Mouse (Mus musculus) liver, embryonic 11.5 days (tissue): ENCODE data around the gene Hbq1a. TPM values are rescaled to one million over a fixed set of nuclear protein-coding genes. Genes with fewer than 3 reads are reported as not detected.

ENCODE experiments used
- ATAC-seq: fragments of 200-750 bp; cut with Nextera tagmentation; replicated peaks from 2 replicates; pipeline ENCODE4 v1.8.0; 2017; ENCODE audit warnings: moderate number of reproducible peaks, mild to moderate bottlenecking, moderate TSS enrichment, moderate library complexity; ENCODE audit not compliant: low FRiP score
- DNase-seq: peaks from one replicate; pipeline ENCODE4 v3.0.0-alpha.2; 2017; ENCODE audit warnings: low spot score
- H3K27ac ChIP-seq: fragments of 300-500 bp; sonication (generic); 2 replicates; pipeline ENCODE4 v1.5.1; 2014; ENCODE audit warnings: mild to moderate bottlenecking, low read depth, low read length, control low read depth
- H3K27me3 ChIP-seq: fragments of 300-500 bp; sonication (generic); replicated peaks from 2 replicates; pipeline ENCODE4 v1.6.1; 2014; ENCODE audit warnings: low read length, mixed read lengths; ENCODE audit not compliant: control insufficient read depth, insufficient read depth
- H3K36me3 ChIP-seq: fragments of 300-500 bp; sonication (generic); 2 replicates; pipeline ENCODE4 v1.6.1; 2014; ENCODE audit warnings: mild to moderate bottlenecking, low read length, moderate library complexity, mixed read lengths; ENCODE audit not compliant: control insufficient read depth, insufficient read depth
- H3K4me1 ChIP-seq: fragments of 300-500 bp; sonication (generic); replicated peaks from 2 replicates; pipeline ENCODE4 v1.6.1; 2014; ENCODE audit warnings: low read length, mixed read lengths; ENCODE audit not compliant: control insufficient read depth, insufficient read depth
- H3K4me2 ChIP-seq: fragments of 300-500 bp; sonication (generic); 2 replicates; pipeline ENCODE4 v1.6.1; 2014; ENCODE audit warnings: mild to moderate bottlenecking, control low read depth, moderate library complexity
- H3K4me3 ChIP-seq: fragments of 300-500 bp; sonication (generic); 2 replicates; pipeline ENCODE4 v1.5.1; 2014; ENCODE audit warnings: low read depth, low read length, control low read depth
- H3K9ac ChIP-seq: fragments of 300-500 bp; sonication (generic); 2 replicates; pipeline ENCODE4 v1.6.1; 2014; ENCODE audit warnings: low read depth, low read length, control low read depth
- H3K9me3 ChIP-seq: fragments of 300-500 bp; sonication (generic); 2 replicates; pipeline ENCODE4 v1.6.1; 2016; ENCODE audit warnings: low read length, inconsistent platforms, mixed read lengths; ENCODE audit not compliant: control insufficient read depth
- WGBS: fragments of 180-500 bp; shearing (Covaris S2); extraction: QIAGEN DNeasy Blood & Tissue Kit; methylation state at CpG from one replicate; pipeline ENCODE4 v1.1.7; 2014; 5-methylcytosine and 5-hydroxymethylcytosine counted together
- polyA plus RNA-seq: library from polyadenylated mRNA; unstranded; fragments of >200 nt; fragmentation: Nextera tagmentation; extraction: Ambion mirVana; gene quantifications from 2 replicates; pipeline ENCODE4 v1.2.1, GENCODE M21; 2014

Hbq1a gene
- polyA plus RNA-seq, 1 experiment from 2014 or later = 0.92 TPM

GRCm38 (mm10) chr11:32266776-32267175, 33.1 kb upstream of the Hbq1a start:
- peak overlapping the region; percentile 98 for H3K9ac ChIP-seq
- H3K27me3 ChIP-seq = no peaks in the 10 kb centered on the region
- H3K27ac ChIP-seq = peak overlapping the region; percentile 98
- H3K4me3 ChIP-seq = peak overlapping the region; percentile 81
- ATAC-seq = no peak
- peaks cover 44% of the 10 kb centered on the region for H3K4me1 ChIP-seq
- peak overlapping the region; percentile 85 for H3K4me2 ChIP-seq
- DNase-seq = no peak
- peaks cover under 1% of the 10 kb centered on the region; the same call in 1 of the 2 replicates for H3K36me3 ChIP-seq
- WGBS = 28% methylated on average over 6 of the region's 6 CpGs
- no peaks in the 10 kb centered on the region for H3K9me3 ChIP-seq

- peak; percentile 91 for DNase-seq
- Histone ChIP-seq H3K4me3 (peak within 1 kb of the TSS; percentile 81), H3K27me3 (no peaks in the 10 kb centered on the region), H3K4me2 (peak within 1 kb of the TSS; percentile 85), H3K27ac (peak within 1 kb of the TSS; percentile 98), H3K4me1 (peaks cover 44% of the 10 kb centered on the region), H3K36me3 (no peaks in the 10 kb centered on the region), H3K9ac (peak within 1 kb of the TSS; percentile 98), H3K9me3 (no peaks in the 10 kb centered on the region)
- WGBS = under 1% methylated on average over 54 of the region's 54 CpGs
- peak; percentile 86 for ATAC-seq
These were observed 32.5 kb upstream of the Hbq1a start, which contains the start of gene Nprl3 for GRCm38 (mm10) chr11:32267188-32267884. Gene Nprl3 (minus strand): TSS chr11:32267707.

DNA sequence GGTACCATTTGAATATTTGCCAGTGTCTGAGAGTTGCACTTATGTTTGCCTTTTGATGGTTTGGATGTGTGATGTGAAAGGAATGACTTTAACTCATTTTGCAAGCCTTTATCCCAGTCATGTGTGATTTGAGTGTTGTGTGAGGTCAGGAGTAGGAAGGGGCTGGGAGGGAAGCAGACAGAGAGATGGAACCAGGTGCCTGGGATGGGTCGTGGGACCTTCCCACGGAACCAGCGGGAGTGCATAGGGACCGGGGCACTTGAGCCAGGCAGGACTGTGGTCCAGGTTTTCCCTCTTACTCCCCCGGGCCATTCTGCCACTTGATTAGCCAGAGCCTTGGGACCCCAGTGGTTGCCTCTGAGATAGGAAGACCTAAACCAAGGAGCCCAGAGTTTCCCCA, 31.9 kb upstream of the Hbq1a start:
- Histone ChIP-seq H3K4me1 (peaks cover 39% of the 10 kb centered on the region), H3K27me3 (no peaks in the 10 kb centered on the region), H3K27ac (peak overlapping the region; percentile 98), H3K4me2 (peak overlapping the region; percentile 85), H3K4me3 (peak overlapping the region; percentile 81), H3K9me3 (no peaks in the 10 kb centered on the region), H3K36me3 (no peaks in the 10 kb centered on the region), H3K9ac (peak overlapping the region; percentile 98)
- WGBS = 20% methylated on average over 5 of the region's 5 CpGs
- no peak for DNase-seq
- ATAC-seq = peak; percentile 8; the same call in 1 of the 2 replicates

- ATAC-seq (peak; percentile 90), DNase-seq (peak; percentile 51)
- Histone ChIP-seq H3K27me3 (no peaks in the 10 kb centered on the region), H3K4me3 (no peak overlapping the region), H3K9me3 (no peaks in the 10 kb centered on the region), H3K36me3 (no peaks in the 10 kb centered on the region), H3K4me1 (peaks cover 32% of the 10 kb centered on the region), H3K9ac (peak overlapping the region; percentile 98), H3K27ac (peak overlapping the region; percentile 98), H3K4me2 (peak overlapping the region; percentile 85)
- WGBS = 43% methylated on average over 5 of the region's 5 CpGs
These were observed 30.9 kb upstream of the Hbq1a start for GRCm38 (mm10) chr11:32268952-32269351.

DNA sequence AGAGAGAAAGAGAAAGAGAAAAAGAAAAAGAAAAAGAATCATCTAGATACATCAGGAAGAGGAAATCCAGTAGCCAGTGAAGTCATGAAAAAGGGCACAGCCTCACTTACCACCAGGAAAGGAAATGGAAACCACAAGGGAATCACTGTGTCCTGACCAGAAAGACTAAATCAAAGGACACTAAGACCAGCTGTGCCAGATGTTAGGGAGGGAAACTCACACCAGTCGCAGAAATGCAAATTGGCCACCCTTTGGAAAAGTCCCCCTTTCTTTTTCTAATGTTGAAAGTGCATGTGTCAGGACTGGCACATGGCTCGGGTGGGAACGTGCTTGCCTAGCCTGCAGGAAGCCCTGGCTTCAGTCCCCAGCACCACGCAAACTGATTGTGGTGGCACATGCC, 28.7 kb upstream of the Hbq1a start:
- no peak for ATAC-seq
- Histone ChIP-seq H3K4me1 (peaks cover 21% of the 10 kb centered on the region), H3K27me3 (no peaks in the 10 kb centered on the region), H3K9ac (no peak overlapping the region), H3K27ac (no peak overlapping the region), H3K36me3 (no peaks in the 10 kb centered on the region), H3K9me3 (no peaks in the 10 kb centered on the region), H3K4me2 (no peak overlapping the region), H3K4me3 (no peak overlapping the region)
- DNase-seq = no peak
- 39% methylated on average over 4 of the region's 4 CpGs for WGBS

DNA sequence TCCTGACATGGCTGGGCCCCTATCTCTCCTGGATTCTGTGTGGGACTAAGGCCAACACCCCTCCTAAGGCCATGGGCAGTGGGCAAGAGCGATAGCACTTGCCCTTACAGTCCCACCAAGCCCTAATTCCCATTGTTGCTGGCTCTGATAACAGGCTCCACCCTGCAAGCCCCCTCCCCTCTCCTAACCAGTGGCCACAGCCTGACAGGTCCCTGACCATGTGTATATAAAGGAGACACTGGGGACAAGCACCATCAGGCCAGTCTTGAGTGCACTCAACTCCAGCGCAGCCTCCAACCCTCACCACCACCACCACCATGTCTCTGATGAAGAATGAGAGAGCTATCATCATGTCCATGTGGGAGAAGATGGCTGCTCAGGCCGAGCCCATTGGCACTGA, 23.5 kb upstream of the Hbq1a start, which contains the start of gene Hba-x:
Gene Hba-x, plus strand, starts transcription at position 54 of the 400 bp plus-strand sequence.
- Histone ChIP-seq H3K27ac (peak within 1 kb of the TSS; percentile 56), H3K4me2 (no peak within 1 kb of the TSS), H3K4me3 (no peak within 1 kb of the TSS), H3K9ac (peak within 1 kb of the TSS; percentile 39), H3K4me1 (peaks cover 6% of the 10 kb centered on the region), H3K27me3 (peaks cover 32% of the 10 kb centered on the region), H3K9me3 (no peaks in the 10 kb centered on the region), H3K36me3 (no peaks in the 10 kb centered on the region)
- ATAC-seq = peak; percentile 61
- DNase-seq = no peak
- 66% methylated on average over 3 of the region's 3 CpGs for WGBS

- H3K9ac ChIP-seq = peak overlapping the region; percentile 10; the same call in 1 of the 2 replicates
- H3K4me1 ChIP-seq = peaks cover 13% of the 10 kb centered on the region
- no peak overlapping the region for H3K4me2 ChIP-seq
These were observed 22.0 kb upstream of the Hbq1a start for GRCm38 (mm10) chr11:32277736-32278457.

GRCm38 (mm10) chr11:32278458-32278957, 21.4 kb upstream of the Hbq1a start:
- DNase-seq (no peak), ATAC-seq (no peak)
- Histone ChIP-seq H3K27me3 (peaks cover 32% of the 10 kb centered on the region), H3K27ac (peak overlapping the region; percentile 40; the same call in 1 of the 2 replicates), H3K4me3 (no peak overlapping the region), H3K9ac (no peak overlapping the region), H3K9me3 (no peaks in the 10 kb centered on the region), H3K4me1 (peaks cover 13% of the 10 kb centered on the region), H3K4me2 (no peak overlapping the region; the same call in 1 of the 2 replicates), H3K36me3 (no peaks in the 10 kb centered on the region)
- WGBS = 70% methylated on average over 12 of the region's 12 CpGs

More at GRCm38 (mm10) chr11:32277736-32278457, 22.0 kb upstream of the Hbq1a start:
- ATAC-seq = peak; percentile 27; the same call in 1 of the 2 replicates
- 0 out of 2 replicates have a peak overlapping the region, but pooled peaks have one; percentile 6 for H3K4me3 ChIP-seq
- peak overlapping the region; percentile 40; the same call in 1 of the 2 replicates for H3K27ac ChIP-seq
- H3K36me3 ChIP-seq = no peaks in the 10 kb centered on the region
- peaks cover 32% of the 10 kb centered on the region for H3K27me3 ChIP-seq
- 57% methylated on average over 21 of the region's 21 CpGs for WGBS
- no peak for DNase-seq
- H3K9me3 ChIP-seq = no peaks in the 10 kb centered on the region
